Mouse (Mus musculus) liver, embryonic 18 days (tissue): ENCODE results near the gene Tfdp1. TPM values are rescaled to one million over a fixed set of nuclear protein-coding genes. Genes with fewer than 3 reads are reported as not detected.

ENCODE experiments used
- polyA plus RNA-seq: library from polyadenylated mRNA; depleted of rRNA; stranded (reverse); fragments of >200 nt; gene quantifications from 2 replicates; pipeline ENCODE4 v1.2.3, GENCODE M21; 2012; rRNA removed

Gene Tfdp1
- polyA plus RNA-seq, result 68.0 and 68.1 TPM in 2 replicates

DNA sequence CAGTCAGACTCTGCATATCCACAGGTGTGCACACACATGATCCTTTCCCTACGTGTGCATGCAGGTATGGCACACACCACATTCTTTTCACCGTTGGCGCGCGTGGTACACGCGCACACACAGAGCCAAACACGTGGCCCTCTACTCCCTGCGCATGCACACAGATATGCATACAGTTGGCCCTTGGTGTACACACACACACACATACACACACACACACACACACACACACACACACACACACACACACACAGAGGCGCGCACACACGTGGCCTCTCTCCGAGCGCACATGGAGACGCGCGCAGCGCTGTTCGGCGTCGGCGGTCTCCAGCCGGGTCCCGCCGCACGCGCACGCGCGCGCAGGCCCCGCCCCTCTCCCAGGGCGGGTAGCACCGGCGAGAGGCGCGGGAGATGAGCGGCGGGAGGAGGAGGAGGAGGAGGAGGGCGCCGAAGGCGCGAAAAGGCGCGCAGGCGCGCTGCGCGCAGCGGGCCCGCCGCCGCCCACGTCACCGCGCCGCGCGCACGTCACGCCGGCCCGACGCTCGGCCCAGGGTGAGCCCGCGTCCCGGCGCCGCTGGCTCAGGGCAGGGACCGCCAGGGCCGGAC is at the start of gene Tfdp1:
Gene Tfdp1 (plus strand): TSS at position 497 of the 606 bp plus-strand sequence.

GRCm38 (mm10) chr8:13396725-13397124 is 58.2 kb downstream of the Tfdp1 start, which contains the start of gene Atp4b:
Gene Atp4b, minus strand, starts transcription at chr8:13396825.

GRCm38 (mm10) chr8:13404666-13405131 is 66.1 kb downstream of the Tfdp1 start, which contains the start of gene Grk1:
Gene Grk1, plus strand, starts transcription at chr8:13405081.

Other genes starting within 250 kb of the Tfdp1 start
- 8.3 and 10.0 TPM in 2 replicates for gene Pcid2, start 233.3 kb upstream of the Tfdp1 start, polyA plus RNA-seq
- gene Cul4a, start 233.1 kb upstream of the Tfdp1 start, polyA plus RNA-seq, result 40.9 and 44.7 TPM in 2 replicates
- 179 and 185 TPM in 2 replicates for gene Lamp1, start 179.6 kb upstream of the Tfdp1 start, polyA plus RNA-seq
- 4.9 and 5.4 TPM in 2 replicates for gene Grtp1, start 138.1 kb upstream of the Tfdp1 start, polyA plus RNA-seq
- gene Adprhl1, start 84.6 kb upstream of the Tfdp1 start, polyA plus RNA-seq, result not detected in 2 replicates
- gene Dcun1d2, start 50.6 kb upstream of the Tfdp1 start, polyA plus RNA-seq, result 6.2 and 6.5 TPM in 2 replicates
- gene Tmco3, start 50.6 kb upstream of the Tfdp1 start, polyA plus RNA-seq, result 3.9 and 4.0 TPM in 2 replicates
- not detected in 2 replicates for gene Atp4b, start 58.1 kb downstream of the Tfdp1 start, polyA plus RNA-seq
- 0.01 and 0.02 TPM in 2 replicates for gene Grk1, start 66.3 kb downstream of the Tfdp1 start, polyA plus RNA-seq
- gene Tmem255b, start 96.4 kb downstream of the Tfdp1 start, polyA plus RNA-seq, result 0.02 and 0.07 TPM in 2 replicates
- 7.9 and 8.7 TPM in 2 replicates for gene Gas6, start 155.7 kb downstream of the Tfdp1 start, polyA plus RNA-seq
- gene 1700029H14Rik, start 223.7 kb downstream of the Tfdp1 start, polyA plus RNA-seq, result not detected in 2 replicates